Mouse (Mus musculus): ENCODE measurements around the gene Gm26965. TPM values are rescaled to one million over a fixed set of nuclear protein-coding genes. Genes with fewer than 3 reads are reported as not detected.
A peak's percentile ranks its signal among the peaks of the same experiment; 100 is the strongest.
"Not testable (repeated sequence)": the region's sequence is repeated elsewhere in the genome, so short reads cannot be mapped to it uniquely, and the experiment has no call there.

The Gm26965 gene
- total RNA-seq (2022): 1 to 10 TPM in 1 of 4 experiments, not detected in 3; 1.0 TPM

DNA sequence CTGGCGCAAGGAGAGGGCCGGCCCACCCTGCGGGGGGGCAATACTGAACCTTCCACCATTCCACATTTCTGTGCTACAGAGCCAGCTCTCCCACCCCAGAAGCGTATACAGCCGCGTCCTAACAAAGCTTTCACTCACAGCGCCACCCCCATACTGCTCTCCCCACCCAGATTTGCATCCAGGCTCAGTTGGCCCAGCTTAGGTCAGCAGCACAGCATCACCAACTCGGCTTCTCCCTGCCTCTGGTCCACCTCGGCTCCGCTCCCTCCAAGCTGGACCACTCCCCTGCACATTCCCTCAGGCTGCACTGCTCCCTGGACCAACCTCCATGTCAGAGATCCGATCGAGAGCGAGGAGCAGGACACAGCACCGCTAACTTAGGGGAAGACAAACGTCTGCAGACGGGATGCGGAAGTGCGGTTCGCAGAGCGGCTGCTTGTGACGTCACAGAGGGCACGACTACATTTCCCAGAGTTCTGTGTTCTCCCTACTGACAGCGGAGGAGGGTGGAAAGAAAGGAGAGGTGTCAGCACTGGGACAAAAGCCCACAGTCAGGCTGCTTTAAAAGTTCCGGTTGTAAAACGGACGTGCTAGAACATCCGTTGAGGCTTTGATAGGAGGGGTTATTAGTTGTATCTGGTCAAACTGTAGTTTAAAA, at the start of gene Gm26965, which contains the start of gene Zfp87:
TSS of gene Gm26965 (minus strand) at position 399 of the 658 bp plus-strand sequence.
TSS of gene Zfp87 (minus strand) at position 425 of the 658 bp plus-strand sequence.
- DNase-seq: peak; percentile 93

DNA sequence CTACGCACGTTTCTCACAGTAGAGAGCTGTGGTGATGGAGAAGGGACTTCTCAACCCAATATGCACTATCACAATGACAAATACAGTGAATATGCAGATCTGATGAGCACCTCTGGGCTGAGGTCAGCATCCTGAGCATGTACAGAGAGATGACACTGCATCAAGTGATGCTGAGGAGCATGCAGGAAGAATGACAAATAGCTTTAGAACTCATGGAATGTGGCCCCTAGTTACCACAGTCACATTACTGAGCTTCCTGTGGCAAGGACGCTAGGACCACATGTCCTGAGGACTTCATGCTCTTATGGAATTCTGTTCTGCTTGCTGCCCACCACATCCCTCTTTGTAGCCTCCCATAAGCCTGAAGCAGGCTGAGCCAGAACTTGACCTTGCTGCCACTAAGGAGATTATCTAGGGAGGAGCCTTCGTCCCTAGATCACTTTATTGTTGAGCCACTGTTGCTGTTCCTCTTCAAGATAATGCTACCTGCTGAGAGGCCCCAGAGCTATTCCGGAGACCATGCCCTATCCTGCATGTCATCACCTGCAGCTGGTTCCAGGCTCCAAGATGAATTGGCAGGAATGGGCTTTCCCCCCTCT, 46.7 kb upstream of the Gm26965 start:
- no peak for DNase-seq

DNA sequence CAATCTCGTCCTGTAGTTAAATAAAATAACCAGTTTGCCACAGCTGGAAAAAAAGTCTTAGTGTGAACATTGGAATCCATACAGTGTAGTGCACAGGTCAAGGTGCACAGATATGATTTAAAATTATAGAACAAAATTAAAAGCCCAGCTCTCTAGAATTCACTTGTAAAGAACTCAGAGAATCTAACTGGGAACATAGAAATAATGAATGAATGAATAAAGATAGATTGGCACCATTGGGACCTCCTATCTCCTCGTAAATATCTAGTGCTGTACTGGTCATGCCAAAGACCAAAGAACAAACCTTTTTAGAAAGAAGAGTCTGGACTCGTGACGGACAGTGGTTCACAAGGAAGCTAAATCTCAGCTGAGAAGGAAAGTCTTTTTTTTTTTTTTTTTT, 27.8 kb upstream of the Gm26965 start, which contains the start of gene Zfp748:
TSS of gene Zfp748 (minus strand) at position 101 of the 400 bp plus-strand sequence.
- no peak for DNase-seq

DNA sequence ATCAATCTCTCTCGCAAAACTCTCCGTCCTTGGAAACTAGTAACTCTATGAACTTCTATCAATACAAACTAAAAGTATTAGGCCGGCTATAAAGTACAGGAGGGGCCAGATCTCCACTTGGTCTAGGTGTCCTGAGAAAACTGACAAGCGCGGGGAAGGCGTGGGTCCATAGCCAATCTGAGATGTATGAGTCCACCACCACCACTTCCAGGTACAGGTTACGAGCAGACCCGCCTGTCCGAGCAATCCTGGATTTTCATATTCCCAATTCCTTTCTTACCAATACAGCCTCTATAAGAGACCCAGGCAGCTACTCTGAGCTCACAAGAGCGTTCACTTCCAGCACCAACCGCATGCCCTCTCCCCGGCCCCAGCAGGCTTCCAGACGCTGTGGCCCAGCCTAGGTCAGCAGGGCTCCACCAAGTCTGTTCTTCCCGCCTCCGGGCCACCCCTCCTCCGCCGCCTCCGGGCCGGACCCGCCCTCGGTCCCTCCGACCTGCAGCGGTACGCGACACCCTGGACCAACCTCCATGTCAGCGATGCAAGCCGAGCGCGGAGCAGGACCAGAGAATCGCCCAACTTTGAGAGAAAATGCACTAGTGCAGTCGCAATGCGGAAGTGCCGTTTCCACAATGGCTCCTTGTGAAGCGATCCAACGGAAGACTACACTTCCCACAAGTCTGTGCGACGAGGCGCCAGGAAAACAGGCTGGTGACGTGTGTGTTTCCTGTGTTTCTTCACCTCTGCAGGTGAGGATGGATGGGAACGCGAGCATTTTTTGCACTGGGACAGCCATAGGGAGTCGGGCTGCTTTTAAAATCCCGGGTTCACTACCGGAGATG, 26.8 kb upstream of the Gm26965 start:
- DNase-seq: peak; percentile 82

DNA sequence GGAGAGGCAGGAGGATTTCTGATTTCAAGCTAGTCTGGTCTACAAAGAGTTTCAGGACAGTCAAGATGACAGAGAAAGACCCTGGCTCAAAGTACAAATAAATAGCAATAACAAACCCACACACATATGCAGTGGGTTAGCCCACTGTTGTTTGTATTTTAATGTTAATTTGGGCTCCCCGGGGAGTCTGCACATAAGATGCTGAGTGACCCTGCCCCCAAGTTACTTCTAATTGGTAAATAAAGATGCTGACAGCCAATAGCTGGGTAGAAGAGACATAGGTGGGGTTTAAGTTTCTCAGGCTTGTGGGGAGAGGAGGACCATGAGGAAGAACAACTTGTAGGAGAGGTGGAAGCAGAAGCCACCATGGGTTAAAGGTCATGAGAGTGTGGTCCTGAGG, 20.0 kb upstream of the Gm26965 start:
- DNase-seq: no peak

DNA sequence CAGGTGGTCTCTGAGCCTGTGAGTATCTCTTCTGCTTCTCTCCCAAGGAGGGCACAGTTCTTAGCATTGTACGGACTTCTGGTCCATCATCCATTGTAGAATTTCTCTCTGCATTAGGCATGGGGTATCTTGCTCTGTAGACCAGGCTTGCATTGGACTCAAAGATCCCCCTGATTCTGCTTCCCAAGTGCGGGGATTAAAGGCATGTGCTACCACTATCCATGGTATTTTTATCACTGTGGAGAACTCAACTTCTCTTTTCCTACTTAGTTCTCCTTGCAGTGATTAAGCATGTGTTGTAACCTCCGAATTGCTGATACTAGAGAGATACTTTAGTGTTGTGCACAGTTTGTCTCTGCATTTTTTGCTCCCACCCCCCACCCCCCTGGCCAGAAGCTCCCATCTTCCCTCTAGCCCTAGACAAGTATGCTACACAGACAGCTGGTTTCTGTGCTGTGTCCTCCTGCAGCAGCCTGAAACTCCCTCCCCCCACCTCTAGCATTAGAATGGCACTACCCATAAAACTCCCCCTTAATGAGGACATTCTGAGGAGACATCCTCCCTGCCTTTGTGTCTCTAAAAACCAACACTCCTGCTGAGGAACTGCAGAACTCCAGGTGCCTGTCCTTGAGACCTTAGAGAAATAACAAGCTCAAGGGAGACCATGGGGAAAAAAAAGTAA, 1.2 kb upstream of the Gm26965 start:
- DNase-seq: no peak

DNA sequence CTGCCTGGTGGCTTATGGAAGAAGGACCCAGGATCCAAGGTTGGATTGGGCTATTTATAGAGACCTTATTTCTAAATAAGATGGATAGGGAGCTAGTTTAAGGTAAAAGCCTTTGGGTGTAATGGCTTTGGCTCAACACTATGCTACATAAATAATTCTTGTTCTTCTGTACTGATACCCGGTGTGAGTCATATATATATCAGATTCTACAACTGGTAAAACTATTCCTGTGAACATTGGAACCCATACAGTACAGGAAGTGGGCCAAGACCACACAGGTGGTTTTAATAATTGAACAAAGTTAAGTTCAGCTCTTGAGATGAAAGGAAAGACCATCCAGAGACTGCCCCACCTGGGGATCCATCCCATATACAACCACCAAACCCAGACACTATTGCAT, 25.0 kb downstream of the Gm26965 start:
- no peak for DNase-seq

DNA sequence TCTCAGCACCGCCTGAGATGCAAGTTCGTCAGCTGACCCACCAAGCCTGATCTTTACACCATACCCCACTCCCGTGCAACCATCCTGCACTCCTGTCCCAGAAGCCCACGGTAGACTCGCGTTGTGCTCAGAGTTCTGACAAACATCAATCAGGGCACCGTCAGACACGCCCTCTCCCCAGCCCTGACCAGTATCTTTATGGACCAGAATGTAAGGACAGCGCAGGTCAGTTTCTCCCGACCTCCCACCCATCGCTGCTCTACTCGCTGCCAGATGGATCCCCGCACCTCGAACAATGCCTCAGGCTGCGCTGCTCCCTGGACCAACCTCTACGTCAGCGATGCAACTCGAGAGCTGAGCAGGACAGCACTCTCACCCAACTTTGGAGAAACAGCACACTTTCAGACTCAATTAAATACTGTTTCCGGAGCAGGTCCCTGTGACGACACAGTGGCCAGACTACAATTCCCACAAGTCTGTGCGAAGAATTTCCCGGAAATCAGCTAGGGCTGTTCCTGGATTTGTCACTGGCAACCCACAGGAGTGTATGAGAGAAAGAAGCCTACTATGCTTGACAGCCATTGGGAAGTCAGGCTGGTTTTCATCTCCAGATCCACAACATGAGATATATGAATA, 25.7 kb downstream of the Gm26965 start, which contains the start of gene Zfp58:
TSS of gene Zfp58 (minus strand) at position 472 of the 636 bp plus-strand sequence.
- DNase-seq: peak; percentile 84

DNA sequence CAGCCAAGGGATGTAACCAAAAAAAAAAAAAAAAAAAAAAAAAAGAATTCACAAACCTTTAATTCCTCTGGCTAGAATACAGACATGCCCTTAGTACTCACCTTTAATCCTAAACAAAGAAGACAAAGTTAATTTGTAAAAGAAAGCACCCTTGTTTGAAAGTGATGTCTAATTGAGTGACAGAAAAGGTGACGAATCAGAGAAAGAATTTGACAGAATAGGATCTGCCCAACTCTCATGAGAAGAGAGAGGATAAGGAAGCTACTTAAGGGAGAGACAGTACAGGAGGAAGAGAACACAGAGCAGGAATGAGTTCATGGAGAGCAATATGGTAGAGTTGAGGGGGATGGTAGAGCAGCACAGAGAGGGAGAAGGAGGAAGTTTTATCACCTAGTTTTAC, 30.3 kb downstream of the Gm26965 start:
- DNase-seq: no peak

DNA sequence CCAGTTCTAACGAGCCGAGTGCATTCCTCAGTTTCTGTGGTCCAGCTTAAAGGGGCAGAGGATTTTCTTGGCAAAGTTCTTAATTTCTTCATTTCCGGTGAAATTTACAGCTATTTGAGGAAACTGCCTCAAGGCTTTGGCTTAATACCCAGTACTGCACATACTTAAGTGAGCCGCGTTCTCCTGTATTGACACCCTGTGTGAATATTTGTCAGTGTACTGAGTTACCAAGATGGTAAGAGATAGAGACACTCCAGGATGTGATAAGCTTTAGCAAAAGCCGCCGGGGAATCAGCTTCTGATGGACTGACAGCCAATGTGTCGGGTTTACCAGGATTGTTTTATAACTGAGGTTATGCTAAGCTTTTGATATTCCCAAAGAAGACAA, 41.5 kb downstream of the Gm26965 start:
- no peak for DNase-seq

DNA sequence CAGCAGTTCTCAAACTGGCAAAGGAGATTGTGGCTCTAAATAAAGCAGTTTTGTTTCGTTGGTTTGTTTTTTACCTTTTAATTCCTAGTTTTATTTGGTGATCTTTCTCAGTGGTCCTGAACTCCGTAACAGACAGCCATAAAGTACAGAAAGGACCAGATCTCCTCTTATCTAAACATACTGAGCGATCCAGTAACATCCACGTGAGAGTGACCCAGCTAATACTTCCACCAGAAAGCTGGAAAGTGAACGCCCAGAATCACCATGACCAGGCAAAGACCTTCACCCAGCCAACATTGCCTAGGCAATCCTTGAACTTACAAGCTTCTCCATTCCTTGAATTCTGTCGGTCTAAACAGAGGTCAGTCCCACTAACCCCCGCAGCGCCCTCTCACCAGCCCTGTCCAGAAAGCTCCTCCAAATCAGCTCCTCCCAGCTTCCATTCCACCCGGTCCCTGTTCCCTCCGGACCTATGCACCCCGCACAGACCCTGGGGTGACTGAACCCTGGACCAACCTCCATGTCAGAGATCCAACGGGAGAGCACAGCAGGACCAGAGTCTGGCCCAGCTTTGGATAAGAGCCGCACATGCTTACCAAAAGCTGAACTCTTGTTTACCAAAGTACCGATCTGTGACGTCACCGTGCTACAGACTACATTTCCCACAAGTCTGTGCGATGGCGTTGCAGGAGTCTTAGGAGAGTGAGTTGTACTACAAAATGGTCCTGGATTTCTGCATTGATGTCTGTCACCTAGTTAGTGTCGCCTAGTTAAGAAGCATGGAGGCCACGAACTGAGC, 42.1 kb downstream of the Gm26965 start, which contains the start of gene Zfp874b:
TSS of gene Zfp874b (minus strand) at position 634 of the 799 bp plus-strand sequence.
- DNase-seq: peak; percentile 85

DNA sequence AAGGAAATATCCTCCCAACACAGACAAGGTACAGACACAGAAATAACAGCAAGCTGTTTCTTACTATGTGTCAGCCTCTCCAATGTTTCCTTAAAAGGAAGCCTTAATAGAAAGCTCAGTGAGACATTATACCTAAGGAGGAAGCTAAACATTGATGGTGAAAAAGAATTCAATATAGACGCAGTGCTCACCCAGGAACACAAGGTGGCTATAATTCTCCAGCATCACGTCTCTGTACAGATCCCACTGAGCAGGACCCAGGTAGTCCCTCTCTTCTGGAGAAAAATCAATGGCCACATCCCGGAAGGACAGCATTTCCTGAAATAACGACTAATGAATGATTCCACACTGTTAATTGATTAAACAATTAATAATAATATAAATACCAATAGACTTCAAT, 44.4 kb downstream of the Gm26965 start:
- no peak for DNase-seq

DNA sequence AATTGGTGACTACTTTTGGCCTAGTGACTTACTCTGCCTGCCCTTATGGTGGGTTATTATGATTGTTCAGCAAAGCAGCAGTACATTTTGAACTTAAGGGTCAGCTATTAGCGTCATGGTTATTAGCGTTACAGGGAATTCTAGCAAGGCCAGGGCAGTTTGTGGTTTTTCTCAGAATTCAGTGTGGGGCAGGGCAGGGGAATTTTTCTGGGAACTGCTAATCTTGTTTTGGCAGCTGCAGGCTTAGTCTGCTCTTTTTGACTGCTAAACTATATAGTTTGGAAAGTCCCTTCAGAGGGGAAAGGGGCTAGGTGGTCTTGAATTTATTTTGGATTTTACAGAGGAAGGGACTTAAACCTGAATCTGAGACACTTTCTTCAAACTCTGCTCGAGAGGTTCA, 56.7 kb downstream of the Gm26965 start:
- DNase-seq: no peak

DNA sequence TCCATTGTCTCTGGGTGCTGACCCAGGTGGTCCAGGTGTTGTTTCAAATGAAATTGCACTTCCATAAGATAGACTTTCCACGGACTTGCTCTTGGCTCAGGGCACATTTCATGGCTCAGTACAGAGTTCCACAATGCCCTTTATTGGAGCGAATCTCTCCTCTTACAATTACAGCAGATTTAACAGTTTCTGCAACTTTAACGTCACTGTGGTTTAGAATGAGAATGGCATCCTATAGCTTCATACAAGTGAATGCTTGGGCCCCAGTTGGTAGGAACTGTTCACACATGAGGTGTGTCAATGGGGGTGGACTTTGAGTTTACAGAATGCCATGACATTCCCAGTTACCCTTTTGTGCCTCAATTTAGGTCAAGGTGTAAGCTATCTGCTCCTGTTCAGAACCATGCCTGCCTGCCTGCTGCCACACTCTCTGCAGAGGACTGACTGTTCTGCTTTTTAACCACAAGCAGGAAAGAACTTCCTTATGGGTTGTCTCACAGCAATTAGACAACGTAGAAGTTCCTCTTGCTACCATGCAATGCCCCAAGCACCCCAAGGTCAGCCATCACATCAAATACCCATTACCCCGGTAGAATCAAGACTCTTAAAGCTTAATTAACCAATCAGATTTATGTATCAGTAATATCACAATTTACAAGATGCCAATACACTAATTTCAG, 62.3 kb downstream of the Gm26965 start:
- not testable (repeated sequence) for DNase-seq

DNA sequence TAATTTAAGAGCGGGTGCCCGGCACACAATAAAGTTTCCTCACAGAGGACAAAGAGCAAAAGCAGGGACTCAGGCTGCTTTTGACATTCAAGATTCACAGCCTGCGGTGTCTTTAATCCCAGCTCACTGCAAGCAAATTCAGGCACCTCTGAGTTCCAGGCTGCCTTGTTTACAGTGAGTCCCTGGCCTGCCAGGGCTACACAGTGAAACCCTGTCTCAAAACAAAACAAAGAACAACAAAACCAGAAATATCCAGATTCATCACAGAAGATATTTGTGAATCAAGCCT, 74.0 kb downstream of the Gm26965 start:
- no peak for DNase-seq

DNA sequence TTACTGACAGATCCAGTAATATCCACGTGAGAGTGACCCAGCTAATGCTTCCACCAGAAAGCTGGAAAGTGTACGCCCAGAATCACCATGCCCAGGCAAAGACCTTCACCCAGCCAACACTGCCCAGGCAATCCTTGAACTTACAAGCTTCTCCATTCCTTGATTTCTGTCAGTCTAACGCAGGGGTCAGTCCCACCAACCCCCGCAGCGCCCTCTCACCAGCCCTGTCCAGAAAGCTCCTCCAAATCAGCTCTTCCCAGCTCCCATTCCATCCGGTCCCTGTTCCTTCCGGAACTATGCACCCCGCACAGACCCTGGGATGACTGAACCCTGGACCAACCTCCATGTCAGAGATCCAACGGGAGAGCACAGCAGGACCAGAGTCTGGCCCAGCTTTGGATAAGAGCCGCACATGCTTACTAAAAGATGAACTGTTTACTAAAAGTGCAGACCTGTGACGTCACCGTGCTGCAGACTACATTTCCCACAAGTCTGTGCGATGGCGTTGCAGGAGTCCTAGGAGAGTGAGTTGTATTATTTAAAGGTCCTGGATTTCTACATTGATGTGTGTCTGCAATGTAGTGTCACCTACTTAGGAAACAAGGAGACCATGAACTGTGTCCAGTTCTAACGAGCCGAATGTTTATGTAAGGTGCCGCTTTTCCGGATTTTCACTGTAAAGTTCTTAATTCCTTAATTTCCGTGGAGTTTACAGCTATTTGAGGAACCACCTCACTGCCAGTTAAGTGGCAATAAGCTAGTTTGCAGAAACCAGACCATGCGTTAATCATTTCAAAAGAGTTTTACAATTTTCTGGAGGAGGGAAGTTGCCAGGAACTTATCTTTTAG, 74.6 kb downstream of the Gm26965 start, which contains the start of gene Zfp874a:
TSS of gene Zfp874a (minus strand) at position 453 of the 849 bp plus-strand sequence.
- peak; percentile 92 for DNase-seq
